Mouse (Mus musculus) hindbrain, embryonic 10.5 days (tissue): ENCODE measurements around the gene Mycbp. TPM values are rescaled to one million over a fixed set of nuclear protein-coding genes. Genes with fewer than 3 reads are reported as not detected.

Experiments used
- DNase-seq: peaks from one replicate; pipeline ENCODE4 v3.0.0-alpha.2; 2017; ENCODE audit warnings: low spot score
- H3K27ac ChIP-seq: fragments of 300-500 bp; sonication (generic); 2 replicates; pipeline ENCODE4 v1.5.1; 2016; ENCODE audit warnings: mild to moderate bottlenecking, moderate library complexity
- H3K27me3 ChIP-seq: fragments of 300-500 bp; sonication (generic); 2 replicates; pipeline ENCODE4 v1.6.1; 2016; ENCODE audit warnings: mild to moderate bottlenecking; ENCODE audit not compliant: poor library complexity, insufficient read depth, severe bottlenecking
- H3K36me3 ChIP-seq: fragments of 300-500 bp; sonication (generic); 2 replicates; pipeline ENCODE4 v1.6.1; 2016; ENCODE audit warnings: mild to moderate bottlenecking, moderate library complexity
- H3K4me1 ChIP-seq: fragments of 300-500 bp; sonication (generic); replicated peaks from 2 replicates; pipeline ENCODE4 v1.6.1; 2016; ENCODE audit warnings: mild to moderate bottlenecking
- H3K4me3 ChIP-seq: fragments of 300-500 bp; sonication (generic); 2 replicates; pipeline ENCODE4 v1.5.1; 2016; ENCODE audit warnings: mild to moderate bottlenecking, moderate library complexity
- H3K9me3 ChIP-seq: fragments of 300-500 bp; sonication (generic); 2 replicates; pipeline ENCODE4 v1.6.1; 2016; ENCODE audit warnings: mild to moderate bottlenecking, moderate library complexity
- WGBS: fragments of 180-500 bp; shearing (Covaris S2); methylation state at CpG from one replicate; pipeline ENCODE4 v1.1.7; 2016; 5-methylcytosine and 5-hydroxymethylcytosine counted together
- polyA plus RNA-seq: library from polyadenylated mRNA; unstranded; fragments of >200 nt; fragmentation: Nextera tagmentation; extraction: Ambion mirVana; gene quantifications from 2 replicates; pipeline ENCODE4 v1.2.1, GENCODE M21; 2016

Mycbp gene
- polyA plus RNA-seq, result 56.1 and 72.2 TPM in 2 replicates

- H3K9me3 ChIP-seq, result no peaks in the 10 kb centered on the region
- under 1% methylated on average over 49 of the region's 49 CpGs for WGBS
- H3K4me3 ChIP-seq, result peak within 1 kb of the TSS; percentile 91
- DNase-seq, result peak; percentile 99
- H3K27ac ChIP-seq, result peak within 1 kb of the TSS; percentile 90
- H3K4me1 ChIP-seq, result peaks cover 23% of the 10 kb centered on the region
- H3K36me3 ChIP-seq, result peaks cover 16% of the 10 kb centered on the region
- no peaks in the 10 kb centered on the region for H3K27me3 ChIP-seq
These were observed at the start of gene Mycbp for GRCm38 (mm10) chr4:123904333-123905125. Gene Mycbp (plus strand): TSS chr4:123904832.

GRCm38 (mm10) chr4:123856888-123857287 is 47.7 kb upstream of the Mycbp start:
- Histone ChIP-seq H3K9me3 (no peaks in the 10 kb centered on the region), H3K36me3 (no peaks in the 10 kb centered on the region), H3K27ac (no peak overlapping the region), H3K4me3 (no peak overlapping the region), H3K27me3 (no peaks in the 10 kb centered on the region), H3K4me1 (no peaks in the 10 kb centered on the region)
- DNase-seq, result no peak
- 64% methylated on average over 4 of the region's 4 CpGs for WGBS

DNA sequence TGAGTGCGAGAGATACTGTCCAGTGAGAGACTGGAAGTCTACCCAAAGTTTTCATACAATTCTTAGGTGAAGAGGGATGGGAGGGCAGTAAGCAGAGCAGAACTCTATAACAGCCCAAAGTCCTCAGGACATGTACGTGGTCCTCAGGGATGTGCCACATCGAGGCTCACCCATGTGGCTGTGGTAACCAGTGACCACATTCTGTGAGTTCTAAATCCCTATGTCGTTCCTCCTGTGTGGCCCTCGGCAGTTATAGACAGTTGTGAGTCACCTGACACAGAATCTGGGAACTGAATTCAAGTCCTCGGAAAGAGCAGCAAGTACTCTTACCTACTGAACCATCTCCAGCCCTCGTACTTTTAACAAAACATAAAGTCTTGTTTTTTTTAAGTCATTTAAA is 46.5 kb upstream of the Mycbp start:
- H3K36me3 ChIP-seq, result no peaks in the 10 kb centered on the region
- no peaks in the 10 kb centered on the region for H3K27me3 ChIP-seq
- H3K27ac ChIP-seq, result no peak overlapping the region
- DNase-seq, result no peak
- H3K4me1 ChIP-seq, result no peaks in the 10 kb centered on the region
- WGBS, result 91% methylated on average over 7 of the region's 7 CpGs
- H3K4me3 ChIP-seq, result no peak overlapping the region
- H3K9me3 ChIP-seq, result no peaks in the 10 kb centered on the region

GRCm38 (mm10) chr4:123859379-123859778 is 45.3 kb upstream of the Mycbp start, which contains the start of gene 4933427I04Rik:
Gene 4933427I04Rik (plus strand): TSS chr4:123859679.
- H3K9me3 ChIP-seq, result no peaks in the 10 kb centered on the region
- no peak within 1 kb of the TSS for H3K4me3 ChIP-seq
- 81% methylated on average over 3 of the region's 3 CpGs for WGBS
- DNase-seq, result no peak
- no peak within 1 kb of the TSS for H3K27ac ChIP-seq
- no peaks in the 10 kb centered on the region for H3K36me3 ChIP-seq
- no peaks in the 10 kb centered on the region for H3K4me1 ChIP-seq
- H3K27me3 ChIP-seq, result no peaks in the 10 kb centered on the region

DNA sequence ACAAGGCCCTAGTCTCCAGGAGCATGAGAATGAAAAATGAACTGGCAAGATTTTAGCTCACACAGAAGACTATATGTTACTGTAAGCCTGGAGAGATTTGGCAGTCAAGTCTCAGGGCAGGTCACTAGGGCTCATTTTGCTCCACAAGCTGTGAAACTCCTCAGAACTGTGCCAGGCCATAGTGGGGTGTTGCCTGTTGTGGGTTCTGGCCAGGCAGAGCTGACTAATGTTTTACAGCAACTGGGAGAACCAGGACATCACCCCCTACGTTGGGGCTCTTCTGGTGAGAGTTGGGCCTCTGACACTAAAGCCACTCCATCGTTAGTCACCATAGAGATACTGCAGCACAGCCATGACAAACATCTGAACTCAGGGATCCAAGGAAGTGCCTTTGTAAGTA is 44.8 kb upstream of the Mycbp start:
- Histone ChIP-seq H3K4me1 (no peaks in the 10 kb centered on the region), H3K36me3 (no peaks in the 10 kb centered on the region), H3K27me3 (no peaks in the 10 kb centered on the region), H3K9me3 (no peaks in the 10 kb centered on the region), H3K4me3 (no peak overlapping the region), H3K27ac (no peak overlapping the region)
- no peak for DNase-seq
- WGBS, result 65% methylated on average over 2 of the region's 2 CpGs

- H3K9me3 ChIP-seq, result no peaks in the 10 kb centered on the region
- H3K4me1 ChIP-seq, result no peaks in the 10 kb centered on the region
- DNase-seq, result no peak
- H3K36me3 ChIP-seq, result no peaks in the 10 kb centered on the region
- H3K4me3 ChIP-seq, result no peak overlapping the region
- 84% methylated on average over 5 of the region's 5 CpGs for WGBS
- no peak overlapping the region for H3K27ac ChIP-seq
- no peaks in the 10 kb centered on the region for H3K27me3 ChIP-seq
These were observed 44.0 kb upstream of the Mycbp start for GRCm38 (mm10) chr4:123860621-123861020.

DNA sequence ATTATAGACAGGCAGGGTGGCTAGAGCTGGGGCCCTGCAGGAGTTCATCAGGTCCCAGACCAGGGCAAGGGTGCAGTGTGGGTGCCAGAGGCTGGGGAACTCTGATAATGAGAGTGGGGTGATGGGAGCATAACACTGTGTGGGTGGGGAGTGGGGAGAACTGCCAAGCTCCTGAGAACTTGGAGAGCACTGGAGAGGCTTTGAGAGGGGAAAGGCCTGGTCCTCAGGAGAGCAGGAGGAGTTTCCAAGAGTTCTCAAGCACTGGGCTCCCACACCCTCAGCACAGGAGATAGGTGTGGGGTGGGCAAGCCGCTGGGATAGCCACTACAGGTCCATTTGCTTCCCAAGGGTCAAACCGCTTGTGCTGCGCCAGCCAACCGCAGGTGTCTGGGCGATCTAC is 10.9 kb upstream of the Mycbp start:
- H3K4me3 ChIP-seq, result no peak overlapping the region
- no peaks in the 10 kb centered on the region for H3K36me3 ChIP-seq
- 0 out of 2 replicates have a peak, but pooled peaks cover 10% of the 10 kb centered on the region for H3K4me1 ChIP-seq
- 93% methylated on average over 5 of the region's 5 CpGs for WGBS
- no peak overlapping the region for H3K27ac ChIP-seq
- no peaks in the 10 kb centered on the region for H3K9me3 ChIP-seq
- no peak for DNase-seq
- H3K27me3 ChIP-seq, result no peaks in the 10 kb centered on the region

DNA sequence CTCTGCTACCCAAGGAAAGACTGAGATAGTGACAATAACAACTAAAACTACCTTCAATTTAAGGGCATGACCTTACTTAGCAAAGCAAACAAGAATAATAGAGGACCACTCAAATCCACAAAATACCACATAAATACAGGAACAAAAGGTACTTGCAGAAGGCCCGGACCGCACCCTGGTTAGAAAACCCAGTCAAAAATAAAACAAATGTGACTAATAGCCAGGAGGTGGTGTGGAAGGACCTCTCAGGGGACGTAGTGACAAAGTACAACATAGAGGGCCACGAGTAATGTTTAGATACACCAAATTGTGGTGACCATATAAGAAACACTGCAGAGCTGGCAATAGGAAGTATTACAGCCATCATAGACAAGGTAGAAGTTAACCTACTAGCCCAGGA is 10.3 kb upstream of the Mycbp start:
- Histone ChIP-seq H3K4me1 (0 out of 2 replicates have a peak, but pooled peaks cover 10% of the 10 kb centered on the region), H3K27ac (no peak overlapping the region), H3K36me3 (no peaks in the 10 kb centered on the region), H3K9me3 (no peaks in the 10 kb centered on the region), H3K27me3 (no peaks in the 10 kb centered on the region), H3K4me3 (no peak overlapping the region)
- no peak for DNase-seq
- WGBS, result 88% methylated on average over 4 of the region's 4 CpGs

- H3K36me3 ChIP-seq, result no peaks in the 10 kb centered on the region
- H3K4me1 ChIP-seq, result peaks cover 6% of the 10 kb centered on the region
- no peak overlapping the region for H3K4me3 ChIP-seq
- H3K27me3 ChIP-seq, result no peaks in the 10 kb centered on the region
- WGBS, result 13% methylated on average over 5 of the region's 5 CpGs
- no peak overlapping the region for H3K27ac ChIP-seq
- no peaks in the 10 kb centered on the region for H3K9me3 ChIP-seq
- DNase-seq, result peak; percentile 26
These were observed 5.9 kb upstream of the Mycbp start for GRCm38 (mm10) chr4:123898696-123899095.

DNA sequence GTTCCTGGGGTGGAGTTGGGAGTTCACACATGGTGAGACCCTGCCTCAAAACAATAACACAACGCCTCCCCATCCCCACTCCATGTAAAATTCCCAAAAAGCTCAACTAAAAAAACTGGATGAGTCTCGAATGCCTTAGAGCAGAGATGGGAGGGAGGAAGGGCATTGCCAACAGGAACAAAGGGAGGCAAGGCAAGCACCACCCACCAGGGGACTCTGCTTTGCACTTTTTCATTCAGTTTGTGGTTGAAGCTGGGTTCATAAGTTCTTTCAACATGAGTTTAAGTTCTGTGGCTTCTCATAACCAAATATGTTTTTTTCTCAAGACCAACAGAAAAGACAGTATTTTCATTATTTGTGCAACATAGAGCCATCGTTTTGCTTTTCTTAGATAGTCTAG is 1.2 kb upstream of the Mycbp start:
- no peaks in the 10 kb centered on the region for H3K9me3 ChIP-seq
- H3K4me1 ChIP-seq, result peaks cover 23% of the 10 kb centered on the region
- 75% methylated on average over 3 of the region's 3 CpGs for WGBS
- no peaks in the 10 kb centered on the region for H3K27me3 ChIP-seq
- H3K4me3 ChIP-seq, result no peak overlapping the region
- DNase-seq, result no peak
- H3K36me3 ChIP-seq, result peaks cover 5% of the 10 kb centered on the region; the same call in 1 of the 2 replicates
- H3K27ac ChIP-seq, result no peak overlapping the region

- DNase-seq, result no peak
- peaks cover 23% of the 10 kb centered on the region for H3K4me1 ChIP-seq
- no peaks in the 10 kb centered on the region for H3K9me3 ChIP-seq
- peak overlapping the region; percentile 90 for H3K27ac ChIP-seq
- no peaks in the 10 kb centered on the region for H3K27me3 ChIP-seq
- under 1% methylated on average over 53 of the region's 53 CpGs for WGBS
- peaks cover 23% of the 10 kb centered on the region for H3K36me3 ChIP-seq
- H3K4me3 ChIP-seq, result peak overlapping the region; percentile 91
These were observed 565 bp downstream of the Mycbp start for GRCm38 (mm10) chr4:123905126-123905668.

DNA sequence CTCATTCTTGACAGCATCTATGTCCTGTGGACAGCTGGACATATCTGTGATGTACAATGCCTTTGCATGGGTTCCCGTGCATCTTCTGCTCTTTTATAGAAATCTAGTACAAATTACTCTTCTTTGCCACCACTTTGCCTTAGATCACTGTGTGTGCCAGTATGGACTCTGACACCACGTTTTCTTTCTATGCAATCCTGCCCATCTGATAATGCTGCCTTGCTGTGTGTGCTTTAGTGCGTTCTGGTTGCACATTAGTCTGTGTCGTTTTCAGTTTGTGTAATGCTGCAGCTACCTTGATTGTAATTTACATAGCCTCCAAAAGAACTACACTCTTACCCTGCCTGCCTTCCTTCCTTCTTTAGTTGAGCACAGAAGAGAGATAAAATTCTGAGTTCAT is 6.9 kb downstream of the Mycbp start:
- no peak for DNase-seq
- no peak overlapping the region for H3K4me3 ChIP-seq
- peaks cover 61% of the 10 kb centered on the region for H3K36me3 ChIP-seq
- no peaks in the 10 kb centered on the region for H3K9me3 ChIP-seq
- H3K27me3 ChIP-seq, result no peaks in the 10 kb centered on the region
- 90% methylated on average over 4 of the region's 4 CpGs for WGBS
- peaks cover 10% of the 10 kb centered on the region for H3K4me1 ChIP-seq
- H3K27ac ChIP-seq, result no peak overlapping the region

- Histone ChIP-seq H3K36me3 (peaks cover 61% of the 10 kb centered on the region), H3K27me3 (no peaks in the 10 kb centered on the region)
- WGBS, result 81% methylated on average over 2 of the region's 2 CpGs
These were observed 7.8 kb downstream of the Mycbp start for GRCm38 (mm10) chr4:123912431-123912830.

More at GRCm38 (mm10) chr4:123912431-123912830, 7.8 kb downstream of the Mycbp start:
- no peak overlapping the region for H3K4me3 ChIP-seq
- DNase-seq, result no peak
- H3K27ac ChIP-seq, result no peak overlapping the region
- H3K4me1 ChIP-seq, result peaks cover 11% of the 10 kb centered on the region
- no peaks in the 10 kb centered on the region for H3K9me3 ChIP-seq
